Mouse (Mus musculus): Measurements from ENCODE around the gene Hspa12a. TPM values are rescaled to one million over a fixed set of nuclear protein-coding genes. Genes with fewer than 3 reads are reported as not detected.

Hspa12a gene
- 5.7 and 6.0 TPM in 2 replicates for polyA plus RNA-seq (2015; fragmentation: Nextera tagmentation; extraction: Ambion mirVana)

- ATAC-seq (ENCODE audit: insufficient number of reproducible peaks, low FRiP score, low TSS enrichment, low read depth) = peak; percentile 98
These were observed at the start of gene Hspa12a, which contains the start of gene Eno4 for GRCm38 (mm10) chr19:58942841-58943828. Hspa12a (minus strand) TSS chr19:58943654. Eno4 (plus strand) TSS chr19:58943425.

GRCm38 (mm10) chr19:58981571-58981970 lies 38.1 kb upstream of the Hspa12a start:
- no peak overlapping the region for H3K4me2 ChIP-seq (replicated peaks)
- ATAC-seq (ENCODE audit: insufficient number of reproducible peaks, low FRiP score, low TSS enrichment, low read depth) = no peak
- no peaks in the 10 kb centered on the region for H3K9me3 ChIP-seq (replicated peaks)
- WGBS = 20% methylated on average over 9 of the region's 9 CpGs
- H3K27ac ChIP-seq (replicated peaks) = no peak overlapping the region
- no peak overlapping the region for H3K9ac ChIP-seq
- H3K27me3 ChIP-seq = 0 out of 2 replicates have a peak, but pooled peaks cover 4% of the 10 kb centered on the region
- peaks cover 3% of the 10 kb centered on the region; the same call in 1 of the 2 replicates for H3K4me1 ChIP-seq
- H3K36me3 ChIP-seq = no peaks in the 10 kb centered on the region
- no peak overlapping the region for H3K4me3 ChIP-seq (replicated peaks)

More at GRCm38 (mm10) chr19:58942841-58943828, at the start of gene Hspa12a, which contains the start of gene Eno4:
- Histone ChIP-seq H3K36me3 (no peaks in the 10 kb centered on the region), H3K27me3 (no peaks in the 10 kb centered on the region), H3K4me1 (peaks cover 13% of the 10 kb centered on the region), H3K9me3 (replicated peaks) (no peaks in the 10 kb centered on the region), H3K4me3 (replicated peaks) (peak within 1 kb of the TSS; percentile 67), H3K27ac (replicated peaks) (peak within 1 kb of the TSS; percentile 70), H3K9ac (peak within 1 kb of the TSS; percentile 58), H3K4me2 (replicated peaks) (peak within 1 kb of the TSS; percentile 96)
- WGBS = under 1% methylated on average over 65 of the region's 65 CpGs

GRCm38 (mm10) chr19:58980056-58980440 lies 36.6 kb upstream of the Hspa12a start:
- H3K27ac ChIP-seq (replicated peaks) = no peak overlapping the region
- 55% methylated on average over 5 of the region's 5 CpGs for WGBS
- no peak overlapping the region for H3K4me3 ChIP-seq (replicated peaks)
- 0 out of 2 replicates have a peak, but pooled peaks cover 4% of the 10 kb centered on the region for H3K27me3 ChIP-seq
- no peaks in the 10 kb centered on the region for H3K9me3 ChIP-seq (replicated peaks)
- H3K4me1 ChIP-seq = peaks cover 3% of the 10 kb centered on the region; the same call in 1 of the 2 replicates
- no peak for ATAC-seq (ENCODE audit: insufficient number of reproducible peaks, low FRiP score, low TSS enrichment, low read depth)
- H3K9ac ChIP-seq = no peak overlapping the region
- H3K36me3 ChIP-seq = no peaks in the 10 kb centered on the region
- peak overlapping the region; percentile 32; the same call in 1 of the 2 replicates for H3K4me2 ChIP-seq (replicated peaks)

- Histone ChIP-seq H3K4me1 (peaks cover 3% of the 10 kb centered on the region; the same call in 1 of the 2 replicates), H3K9me3 (replicated peaks) (no peaks in the 10 kb centered on the region), H3K27ac (replicated peaks) (no peak overlapping the region), H3K36me3 (no peaks in the 10 kb centered on the region), H3K4me3 (replicated peaks) (no peak overlapping the region), H3K27me3 (0 out of 2 replicates have a peak, but pooled peaks cover 4% of the 10 kb centered on the region), H3K9ac (no peak overlapping the region), H3K4me2 (replicated peaks) (peak overlapping the region; percentile 32; the same call in 1 of the 2 replicates)
- WGBS = 25% methylated on average over 13 of the region's 13 CpGs
- no peak for ATAC-seq (ENCODE audit: insufficient number of reproducible peaks, low FRiP score, low TSS enrichment, low read depth)
These were observed 36.1 kb upstream of the Hspa12a start for GRCm38 (mm10) chr19:58979436-58980055.

GRCm38 (mm10) chr19:58978401-58979171 lies 35.1 kb upstream of the Hspa12a start:
- no peak overlapping the region for H3K9ac ChIP-seq
- no peak; the same call in 1 of the 2 replicates for ATAC-seq (ENCODE audit: insufficient number of reproducible peaks, low FRiP score, low TSS enrichment, low read depth)
- 43% methylated on average over 11 of the region's 11 CpGs for WGBS
- no peaks in the 10 kb centered on the region for H3K36me3 ChIP-seq
- H3K4me1 ChIP-seq = peaks cover 3% of the 10 kb centered on the region; the same call in 1 of the 2 replicates
- no peak overlapping the region for H3K27ac ChIP-seq (replicated peaks)
- no peaks in the 10 kb centered on the region for H3K9me3 ChIP-seq (replicated peaks)
- H3K4me2 ChIP-seq (replicated peaks) = no peak overlapping the region
- 0 out of 2 replicates have a peak, but pooled peaks cover 4% of the 10 kb centered on the region for H3K27me3 ChIP-seq
- H3K4me3 ChIP-seq (replicated peaks) = no peak overlapping the region

- 0 out of 2 replicates have a peak, but pooled peaks cover 10% of the 10 kb centered on the region for H3K27me3 ChIP-seq
- H3K9ac ChIP-seq = no peak overlapping the region
- H3K4me3 ChIP-seq (replicated peaks) = no peak overlapping the region
- no peaks in the 10 kb centered on the region for H3K9me3 ChIP-seq (replicated peaks)
- peaks cover 3% of the 10 kb centered on the region; the same call in 1 of the 2 replicates for H3K4me1 ChIP-seq
- WGBS = 34% methylated on average over 11 of the region's 11 CpGs
- H3K36me3 ChIP-seq = no peaks in the 10 kb centered on the region
- no peak overlapping the region for H3K27ac ChIP-seq (replicated peaks)
- ATAC-seq (ENCODE audit: insufficient number of reproducible peaks, low FRiP score, low TSS enrichment, low read depth) = 0 out of 2 replicates have a peak, but pooled peaks have one; percentile 34
- H3K4me2 ChIP-seq (replicated peaks) = no peak overlapping the region
These were observed 31.9 kb upstream of the Hspa12a start for GRCm38 (mm10) chr19:58975216-58975863.

GRCm38 (mm10) chr19:58974126-58974525 lies 30.7 kb upstream of the Hspa12a start:
- Histone ChIP-seq H3K27me3 (0 out of 2 replicates have a peak, but pooled peaks cover 10% of the 10 kb centered on the region), H3K4me1 (peaks cover 3% of the 10 kb centered on the region; the same call in 1 of the 2 replicates), H3K9ac (no peak overlapping the region), H3K27ac (replicated peaks) (no peak overlapping the region), H3K9me3 (replicated peaks) (no peaks in the 10 kb centered on the region), H3K4me2 (replicated peaks) (no peak overlapping the region), H3K4me3 (replicated peaks) (no peak overlapping the region), H3K36me3 (no peaks in the 10 kb centered on the region)
- ATAC-seq (ENCODE audit: insufficient number of reproducible peaks, low FRiP score, low TSS enrichment, low read depth) = no peak
- WGBS = 87% methylated on average over 8 of the region's 8 CpGs

- Histone ChIP-seq H3K4me3 (replicated peaks) (no peak overlapping the region), H3K27me3 (0 out of 2 replicates have a peak, but pooled peaks cover 5% of the 10 kb centered on the region), H3K36me3 (no peaks in the 10 kb centered on the region), H3K4me1 (no peaks in the 10 kb centered on the region), H3K9me3 (replicated peaks) (no peaks in the 10 kb centered on the region), H3K4me2 (replicated peaks) (no peak overlapping the region), H3K9ac (no peak overlapping the region), H3K27ac (replicated peaks) (no peak overlapping the region)
- ATAC-seq (ENCODE audit: insufficient number of reproducible peaks, low FRiP score, low TSS enrichment, low read depth) = no peak
- 75% methylated on average over 13 of the region's 13 CpGs for WGBS
These were observed 27.4 kb upstream of the Hspa12a start for GRCm38 (mm10) chr19:58970826-58971225.

- Histone ChIP-seq H3K27ac (replicated peaks) (no peak overlapping the region), H3K9me3 (replicated peaks) (no peaks in the 10 kb centered on the region), H3K27me3 (0 out of 2 replicates have a peak, but pooled peaks cover 5% of the 10 kb centered on the region), H3K4me3 (replicated peaks) (no peak overlapping the region), H3K36me3 (no peaks in the 10 kb centered on the region), H3K9ac (no peak overlapping the region), H3K4me1 (no peaks in the 10 kb centered on the region), H3K4me2 (replicated peaks) (no peak overlapping the region)
- 29% methylated on average over 15 of the region's 15 CpGs for WGBS
- no peak for ATAC-seq (ENCODE audit: insufficient number of reproducible peaks, low FRiP score, low TSS enrichment, low read depth)
These were observed 25.5 kb upstream of the Hspa12a start for GRCm38 (mm10) chr19:58968731-58969506.

Data from embryonic facial prominence, embryonic 15.5 days (tissue).